Mouse (Mus musculus): Measurements from ENCODE around the gene H1foo. TPM values are rescaled to one million over a fixed set of nuclear protein-coding genes. Genes with fewer than 3 reads are reported as not detected.

Gene H1foo
- polyA plus RNA-seq, 1 experiment = not detected

DNA sequence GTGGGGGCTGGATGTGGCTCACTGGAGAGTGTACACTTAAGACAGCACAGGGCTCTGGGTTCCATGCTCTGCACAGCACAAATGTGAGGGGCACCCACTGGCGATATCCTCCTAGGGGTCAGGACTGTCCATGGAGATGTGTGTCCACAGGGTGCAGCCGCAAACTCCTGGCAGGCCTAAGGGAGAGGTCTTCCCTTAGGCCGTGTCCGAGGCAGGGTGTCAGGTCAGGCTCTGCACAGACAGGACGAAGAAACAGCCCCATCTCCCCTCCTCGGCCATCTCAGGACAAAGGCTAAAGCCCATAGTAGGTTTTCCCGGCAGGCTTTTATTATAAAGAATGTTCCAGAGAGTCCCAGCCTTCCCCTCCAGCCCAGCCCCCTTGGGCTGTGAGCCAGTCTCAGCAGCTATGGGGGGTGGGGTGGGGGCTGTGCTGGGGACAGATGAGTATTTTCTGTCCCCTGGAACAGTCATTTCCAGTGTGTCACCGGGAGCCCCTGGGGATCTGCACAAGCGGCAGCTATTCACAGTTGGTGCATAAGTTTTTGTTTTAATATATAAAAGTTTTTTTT is 9.9 kb downstream of the H1foo start:
- H3K4me1 ChIP-seq (ENCODE audit: control insufficient read depth, insufficient read depth, insufficient read length) = no peaks in the 10 kb centered on the region
- no peak overlapping the region for H3K4me3 ChIP-seq (ENCODE audit: extremely low read depth, insufficient read depth, insufficient read length)
- H3K27ac ChIP-seq (ENCODE audit: insufficient read depth, low read length) = peak overlapping the region; percentile 7; the same call in 1 of the 2 replicates
- H3K27me3 ChIP-seq (ENCODE audit: control insufficient read depth, insufficient read depth, low read length) = no peaks in the 10 kb centered on the region
- TF ChIP-seq POLR2A (IDR thresholded peaks at IDR 0.05; ENCODE audit: low read depth, low read length) (no peak), CTCF (IDR thresholded peaks at IDR 0.05; ENCODE audit: extremely low read depth, insufficient read depth, insufficient read length, insufficient replicate concordance) (no peak)
- DNase-seq (ENCODE audit: low read depth in 1 of 2, low spot score in 2 of 2) = no peak
- H3K36me3 ChIP-seq (ENCODE audit: control insufficient read depth, insufficient read depth, low read length) = peaks cover 8% of the 10 kb centered on the region; the same call in 1 of the 2 replicates
- WGBS = 94% methylated on average over 9 of the region's 9 CpGs

DNA sequence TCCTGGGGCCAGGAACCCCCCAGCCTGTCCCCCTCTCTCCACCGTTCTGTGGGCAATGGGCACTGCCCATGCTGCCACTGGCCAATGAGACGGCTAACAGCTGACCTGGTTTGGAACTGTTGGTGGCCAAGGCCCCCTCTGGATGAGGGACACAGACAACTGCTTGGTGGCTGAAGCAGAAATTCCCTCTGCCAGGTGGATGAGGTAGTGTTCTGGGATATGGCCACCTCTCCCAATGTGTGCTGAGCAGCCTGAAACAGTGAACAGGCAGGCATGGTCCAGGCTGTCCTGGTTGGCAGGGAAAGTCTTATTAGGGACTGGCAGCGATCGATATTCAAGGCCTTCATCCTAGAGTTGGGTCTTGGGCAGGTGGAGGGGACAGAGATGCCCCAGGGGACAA is 10.4 kb downstream of the H1foo start:
- no peaks in the 10 kb centered on the region for H3K4me1 ChIP-seq (ENCODE audit: control insufficient read depth, insufficient read depth, insufficient read length)
- no peaks in the 10 kb centered on the region for H3K27me3 ChIP-seq (ENCODE audit: control insufficient read depth, insufficient read depth, low read length)
- WGBS = 91% methylated on average over 4 of the region's 4 CpGs
- DNase-seq (ENCODE audit: low read depth in 1 of 2, low spot score in 2 of 2) = no peak
- H3K27ac ChIP-seq (ENCODE audit: insufficient read depth, low read length) = peak overlapping the region; percentile 41; the same call in 1 of the 2 replicates
- no peak overlapping the region for H3K4me3 ChIP-seq (ENCODE audit: extremely low read depth, insufficient read depth, insufficient read length)
- TF ChIP-seq CTCF (IDR thresholded peaks at IDR 0.05; ENCODE audit: extremely low read depth, insufficient read depth, insufficient read length, insufficient replicate concordance) (no peak), POLR2A (IDR thresholded peaks at IDR 0.05; ENCODE audit: low read depth, low read length) (no peak)
- H3K36me3 ChIP-seq (ENCODE audit: control insufficient read depth, insufficient read depth, low read length) = peaks cover 9% of the 10 kb centered on the region

DNA sequence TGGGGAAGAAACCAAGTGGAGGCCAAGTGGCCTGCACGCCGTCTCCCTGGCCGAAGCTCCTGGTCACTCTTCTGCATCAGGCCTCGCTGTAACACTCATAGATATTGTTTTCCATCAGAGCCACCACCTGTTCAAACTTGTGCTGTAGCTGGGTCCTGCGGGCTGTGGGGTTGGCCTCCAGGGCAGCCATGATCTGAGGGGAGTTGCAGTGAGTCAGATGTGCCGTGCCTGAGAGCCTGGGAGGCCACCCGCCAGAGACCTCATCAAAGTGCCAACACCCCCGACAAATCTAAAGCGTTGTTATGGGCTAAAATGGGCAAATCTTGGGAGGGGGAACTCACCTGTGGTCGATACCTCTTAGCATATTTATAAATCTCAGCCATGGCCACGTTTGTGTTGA is 10.9 kb downstream of the H1foo start:
- Histone ChIP-seq H3K4me1 (ENCODE audit: control insufficient read depth, insufficient read depth, insufficient read length) (no peaks in the 10 kb centered on the region), H3K27ac (ENCODE audit: insufficient read depth, low read length) (no peak overlapping the region; the same call in 1 of the 2 replicates), H3K4me3 (ENCODE audit: extremely low read depth, insufficient read depth, insufficient read length) (no peak overlapping the region), H3K27me3 (ENCODE audit: control insufficient read depth, insufficient read depth, low read length) (no peaks in the 10 kb centered on the region), H3K36me3 (ENCODE audit: control insufficient read depth, insufficient read depth, low read length) (peaks cover 12% of the 10 kb centered on the region)
- TF ChIP-seq CTCF (IDR thresholded peaks at IDR 0.05; ENCODE audit: extremely low read depth, insufficient read depth, insufficient read length, insufficient replicate concordance) (no peak), POLR2A (IDR thresholded peaks at IDR 0.05; ENCODE audit: low read depth, low read length) (no peak)
- DNase-seq (ENCODE audit: low read depth in 1 of 2, low spot score in 2 of 2) = no peak
- 80% methylated on average over 11 of the region's 11 CpGs for WGBS

DNA sequence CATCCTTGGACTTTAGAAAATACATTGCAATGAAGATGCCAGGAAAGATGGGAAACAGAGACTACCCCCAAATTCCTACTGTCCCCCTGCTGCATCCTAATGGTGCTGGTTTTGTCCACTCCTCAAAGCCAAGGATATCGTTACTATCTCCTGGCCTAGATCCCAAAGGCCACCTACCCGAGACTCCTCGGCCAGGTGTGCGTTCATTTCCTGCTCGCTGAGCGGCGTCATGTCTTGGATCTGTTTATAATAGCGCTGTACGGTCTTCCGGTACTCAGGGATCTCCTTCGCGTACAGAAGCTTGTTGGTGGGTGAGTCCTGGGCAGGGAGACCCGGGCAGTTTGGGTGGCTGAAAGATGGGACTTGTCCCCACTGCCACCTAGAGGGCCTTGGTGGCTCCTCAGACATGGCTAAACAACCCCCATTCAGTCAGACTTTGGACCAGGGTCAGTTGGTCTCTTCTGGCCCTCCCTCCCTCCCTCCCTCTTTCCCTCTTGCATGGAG is 11.7 kb downstream of the H1foo start:
- Histone ChIP-seq H3K4me1 (ENCODE audit: control insufficient read depth, insufficient read depth, insufficient read length) (no peaks in the 10 kb centered on the region), H3K27me3 (ENCODE audit: control insufficient read depth, insufficient read depth, low read length) (no peaks in the 10 kb centered on the region), H3K36me3 (ENCODE audit: control insufficient read depth, insufficient read depth, low read length) (peaks cover 13% of the 10 kb centered on the region), H3K27ac (ENCODE audit: insufficient read depth, low read length) (no peak overlapping the region), H3K4me3 (ENCODE audit: extremely low read depth, insufficient read depth, insufficient read length) (no peak overlapping the region)
- WGBS = 88% methylated on average over 13 of the region's 13 CpGs
- TF ChIP-seq POLR2A (IDR thresholded peaks at IDR 0.05; ENCODE audit: low read depth, low read length) = no peak
- TF ChIP-seq CTCF (IDR thresholded peaks at IDR 0.05; ENCODE audit: extremely low read depth, insufficient read depth, insufficient read length, insufficient replicate concordance) = no peak
- no peak for DNase-seq (ENCODE audit: low read depth in 1 of 2, low spot score in 2 of 2)

GRCm38 (mm10) chr6:115956922-115957601 is 12.3 kb downstream of the H1foo start:
- H3K36me3 ChIP-seq (ENCODE audit: control insufficient read depth, insufficient read depth, low read length) = peaks cover 16% of the 10 kb centered on the region
- no peak for DNase-seq (ENCODE audit: low read depth in 1 of 2, low spot score in 2 of 2)
- H3K4me1 ChIP-seq (ENCODE audit: control insufficient read depth, insufficient read depth, insufficient read length) = no peaks in the 10 kb centered on the region
- WGBS = 65% methylated on average over 16 of the region's 16 CpGs
- H3K4me3 ChIP-seq (ENCODE audit: extremely low read depth, insufficient read depth, insufficient read length) = no peak overlapping the region
- TF ChIP-seq CTCF (IDR thresholded peaks at IDR 0.05; ENCODE audit: extremely low read depth, insufficient read depth, insufficient read length, insufficient replicate concordance) (no peak), POLR2A (IDR thresholded peaks at IDR 0.05; ENCODE audit: low read depth, low read length) (no peak)
- peak overlapping the region; percentile 29; the same call in 1 of the 2 replicates for H3K27ac ChIP-seq (ENCODE audit: insufficient read depth, low read length)
- no peaks in the 10 kb centered on the region for H3K27me3 ChIP-seq (ENCODE audit: control insufficient read depth, insufficient read depth, low read length)

- no peak overlapping the region for H3K27ac ChIP-seq (ENCODE audit: insufficient read depth, low read length)
- peaks cover 17% of the 10 kb centered on the region for H3K36me3 ChIP-seq (ENCODE audit: control insufficient read depth, insufficient read depth, low read length)
- H3K4me3 ChIP-seq (ENCODE audit: extremely low read depth, insufficient read depth, insufficient read length) = no peak overlapping the region
- TF ChIP-seq POLR2A (IDR thresholded peaks at IDR 0.05; ENCODE audit: low read depth, low read length) (no peak), CTCF (IDR thresholded peaks at IDR 0.05; ENCODE audit: extremely low read depth, insufficient read depth, insufficient read length, insufficient replicate concordance) (no peak)
- no peak for DNase-seq (ENCODE audit: low read depth in 1 of 2, low spot score in 2 of 2)
- H3K27me3 ChIP-seq (ENCODE audit: control insufficient read depth, insufficient read depth, low read length) = no peaks in the 10 kb centered on the region
- no peaks in the 10 kb centered on the region for H3K4me1 ChIP-seq (ENCODE audit: control insufficient read depth, insufficient read depth, insufficient read length)
- WGBS = 81% methylated on average over 6 of the region's 6 CpGs
These were observed 12.9 kb downstream of the H1foo start for GRCm38 (mm10) chr6:115957681-115958080.

GRCm38 (mm10) chr6:115958445-115958844 is 13.7 kb downstream of the H1foo start:
- Histone ChIP-seq H3K4me1 (ENCODE audit: control insufficient read depth, insufficient read depth, insufficient read length) (no peaks in the 10 kb centered on the region), H3K4me3 (ENCODE audit: extremely low read depth, insufficient read depth, insufficient read length) (no peak overlapping the region), H3K36me3 (ENCODE audit: control insufficient read depth, insufficient read depth, low read length) (peaks cover 18% of the 10 kb centered on the region), H3K27me3 (ENCODE audit: control insufficient read depth, insufficient read depth, low read length) (no peaks in the 10 kb centered on the region), H3K27ac (ENCODE audit: insufficient read depth, low read length) (0 out of 2 replicates have a peak overlapping the region, but pooled peaks have one; percentile 42)
- TF ChIP-seq CTCF (IDR thresholded peaks at IDR 0.05; ENCODE audit: extremely low read depth, insufficient read depth, insufficient read length, insufficient replicate concordance) (no peak), POLR2A (IDR thresholded peaks at IDR 0.05; ENCODE audit: low read depth, low read length) (no peak)
- no peak for DNase-seq (ENCODE audit: low read depth in 1 of 2, low spot score in 2 of 2)
- 96% methylated on average over 9 of the region's 9 CpGs for WGBS

All from spleen, adult 2 months (tissue).